Mouse (Mus musculus) midbrain, embryonic 12.5 days (tissue): ENCODE measurements around the gene Lrrc42. TPM values are rescaled to one million over a fixed set of nuclear protein-coding genes. Genes with fewer than 3 reads are reported as not detected.
A peak's percentile ranks its signal among the peaks of the same experiment; 100 is the strongest.

Experiments
- ATAC-seq: fragments of 200-750 bp; cut with Nextera tagmentation; 2 replicates; pipeline ENCODE4 v1.8.0; 2017; ENCODE audit warnings: low read depth, moderate TSS enrichment, moderate library complexity; ENCODE audit not compliant: low FRiP score
- H3K27ac ChIP-seq: fragments of 300-500 bp; sonication (generic); replicated peaks from 2 replicates; pipeline ENCODE4 v1.5.1; 2016; ENCODE audit warnings: mild to moderate bottlenecking
- H3K27me3 ChIP-seq: fragments of 300-500 bp; sonication (generic); 2 replicates; pipeline ENCODE4 v1.6.1; 2016; ENCODE audit warnings: mild to moderate bottlenecking
- H3K36me3 ChIP-seq: fragments of 300-500 bp; sonication (generic); 2 replicates; pipeline ENCODE4 v1.6.1; 2016
- H3K4me1 ChIP-seq: fragments of 300-500 bp; sonication (generic); 2 replicates; pipeline ENCODE4 v1.6.1; 2016
- H3K4me2 ChIP-seq: fragments of 300-500 bp; sonication (generic); replicated peaks from 2 replicates; pipeline ENCODE4 v1.6.1; 2016; ENCODE audit warnings: mild to moderate bottlenecking, moderate library complexity
- H3K4me3 ChIP-seq: fragments of 300-500 bp; sonication (generic); 2 replicates; pipeline ENCODE4 v1.5.1; 2016; ENCODE audit warnings: mild to moderate bottlenecking
- H3K9ac ChIP-seq: fragments of 300-500 bp; sonication (generic); replicated peaks from 2 replicates; pipeline ENCODE4 v1.6.1; 2016; ENCODE audit warnings: mild to moderate bottlenecking, moderate library complexity
- H3K9me3 ChIP-seq: fragments of 300-500 bp; sonication (generic); 2 replicates; pipeline ENCODE4 v1.6.1; 2016; ENCODE audit warnings: mild to moderate bottlenecking
- WGBS: fragments of 180-500 bp; shearing (Covaris S2); methylation state at CpG from one replicate; pipeline ENCODE4 v1.1.7; 2016; 5-methylcytosine and 5-hydroxymethylcytosine counted together
- polyA plus RNA-seq: library from polyadenylated mRNA; unstranded; fragments of >200 nt; fragmentation: Nextera tagmentation; extraction: Ambion mirVana; gene quantifications from 2 replicates; pipeline ENCODE4 v1.2.1, GENCODE M21; 2016

Lrrc42 gene
- polyA plus RNA-seq, 1 experiment from 2014 or later = 59.3 TPM

GRCm38 (mm10) chr4:107246040-107246439 lies 7.3 kb downstream of the Lrrc42 start:
- Histone ChIP-seq H3K36me3 (peaks cover 20% of the 10 kb centered on the region; the same call in 1 of the 2 replicates), H3K9me3 (no peaks in the 10 kb centered on the region), H3K4me1 (peaks cover 16% of the 10 kb centered on the region), H3K4me2 (no peak overlapping the region), H3K9ac (no peak overlapping the region), H3K4me3 (no peak overlapping the region), H3K27ac (no peak overlapping the region), H3K27me3 (no peaks in the 10 kb centered on the region)
- no peak for ATAC-seq
- 79% methylated on average over 1 of the region's 1 CpGs for WGBS

GRCm38 (mm10) chr4:107245368-107245767 lies 8.0 kb downstream of the Lrrc42 start:
- Histone ChIP-seq H3K4me2 (no peak overlapping the region), H3K27me3 (no peaks in the 10 kb centered on the region), H3K9me3 (no peaks in the 10 kb centered on the region), H3K4me3 (no peak overlapping the region), H3K4me1 (peaks cover 16% of the 10 kb centered on the region), H3K27ac (no peak overlapping the region), H3K36me3 (peaks cover 27% of the 10 kb centered on the region; the same call in 1 of the 2 replicates), H3K9ac (no peak overlapping the region)
- WGBS = 57% methylated on average over 2 of the region's 2 CpGs
- no peak for ATAC-seq

GRCm38 (mm10) chr4:107243365-107244333 lies 9.7 kb downstream of the Lrrc42 start:
- no peak for ATAC-seq
- no peaks in the 10 kb centered on the region for H3K27me3 ChIP-seq
- WGBS = 66% methylated on average over 6 of the region's 6 CpGs
- H3K36me3 ChIP-seq = peaks cover 42% of the 10 kb centered on the region
- no peak overlapping the region for H3K4me2 ChIP-seq
- peak overlapping the region; percentile 40 for H3K27ac ChIP-seq
- no peak overlapping the region for H3K4me3 ChIP-seq
- H3K4me1 ChIP-seq = 0 out of 2 replicates have a peak, but pooled peaks cover 5% of the 10 kb centered on the region
- H3K9me3 ChIP-seq = no peaks in the 10 kb centered on the region
- H3K9ac ChIP-seq = no peak overlapping the region

GRCm38 (mm10) chr4:107240196-107240595 lies 13.1 kb downstream of the Lrrc42 start:
- Histone ChIP-seq H3K4me2 (no peak overlapping the region), H3K4me3 (no peak overlapping the region), H3K4me1 (0 out of 2 replicates have a peak, but pooled peaks cover 5% of the 10 kb centered on the region), H3K9me3 (no peaks in the 10 kb centered on the region), H3K27ac (no peak overlapping the region), H3K36me3 (peaks cover 52% of the 10 kb centered on the region), H3K9ac (no peak overlapping the region), H3K27me3 (no peaks in the 10 kb centered on the region)
- ATAC-seq = no peak
- 98% methylated on average over 6 of the region's 6 CpGs for WGBS

GRCm38 (mm10) chr4:107238253-107238652 lies 15.1 kb downstream of the Lrrc42 start:
- Histone ChIP-seq H3K4me3 (no peak overlapping the region), H3K9me3 (no peaks in the 10 kb centered on the region), H3K4me2 (no peak overlapping the region), H3K27me3 (no peaks in the 10 kb centered on the region), H3K4me1 (no peaks in the 10 kb centered on the region), H3K36me3 (peaks cover 63% of the 10 kb centered on the region), H3K9ac (no peak overlapping the region), H3K27ac (no peak overlapping the region)
- no peak for ATAC-seq
- 94% methylated on average over 2 of the region's 2 CpGs for WGBS

GRCm38 (mm10) chr4:107232219-107232618 lies 21.1 kb downstream of the Lrrc42 start:
- H3K27me3 ChIP-seq = no peaks in the 10 kb centered on the region
- 53% methylated on average over 3 of the region's 3 CpGs for WGBS
- peaks cover 30% of the 10 kb centered on the region for H3K36me3 ChIP-seq
- no peaks in the 10 kb centered on the region for H3K9me3 ChIP-seq
- no peaks in the 10 kb centered on the region for H3K4me1 ChIP-seq
- no peak overlapping the region for H3K4me3 ChIP-seq
- no peak overlapping the region for H3K9ac ChIP-seq
- no peak overlapping the region for H3K27ac ChIP-seq
- H3K4me2 ChIP-seq = no peak overlapping the region
- no peak for ATAC-seq

GRCm38 (mm10) chr4:107226313-107226712 lies 27.0 kb downstream of the Lrrc42 start:
- WGBS = 92% methylated on average over 2 of the region's 2 CpGs
- Histone ChIP-seq H3K4me1 (no peaks in the 10 kb centered on the region), H3K4me2 (no peak overlapping the region), H3K9me3 (no peaks in the 10 kb centered on the region), H3K9ac (no peak overlapping the region), H3K36me3 (no peaks in the 10 kb centered on the region; the same call in 1 of the 2 replicates), H3K27me3 (no peaks in the 10 kb centered on the region), H3K27ac (no peak overlapping the region), H3K4me3 (no peak overlapping the region)
- no peak for ATAC-seq

GRCm38 (mm10) chr4:107223225-107224204 lies 29.8 kb downstream of the Lrrc42 start:
- H3K4me3 ChIP-seq = no peak overlapping the region
- no peaks in the 10 kb centered on the region for H3K27me3 ChIP-seq
- no peaks in the 10 kb centered on the region for H3K36me3 ChIP-seq
- no peak overlapping the region for H3K27ac ChIP-seq
- no peak overlapping the region for H3K4me2 ChIP-seq
- H3K4me1 ChIP-seq = no peaks in the 10 kb centered on the region
- H3K9ac ChIP-seq = no peak overlapping the region
- 79% methylated on average over 10 of the region's 11 CpGs for WGBS
- ATAC-seq = no peak
- H3K9me3 ChIP-seq = no peaks in the 10 kb centered on the region

GRCm38 (mm10) chr4:107221524-107221923 lies 31.8 kb downstream of the Lrrc42 start:
- no peak for ATAC-seq
- H3K27ac ChIP-seq = no peak overlapping the region
- no peaks in the 10 kb centered on the region for H3K4me1 ChIP-seq
- no peaks in the 10 kb centered on the region for H3K27me3 ChIP-seq
- H3K4me2 ChIP-seq = no peak overlapping the region
- H3K36me3 ChIP-seq = no peaks in the 10 kb centered on the region
- no peak overlapping the region for H3K4me3 ChIP-seq
- WGBS = 90% methylated on average over 5 of the region's 5 CpGs
- H3K9ac ChIP-seq = no peak overlapping the region
- H3K9me3 ChIP-seq = no peaks in the 10 kb centered on the region

- ATAC-seq = no peak
- Histone ChIP-seq H3K27ac (no peak overlapping the region), H3K9ac (no peak overlapping the region), H3K27me3 (no peaks in the 10 kb centered on the region), H3K4me2 (no peak overlapping the region), H3K4me1 (no peaks in the 10 kb centered on the region), H3K9me3 (no peaks in the 10 kb centered on the region), H3K4me3 (no peak overlapping the region), H3K36me3 (no peaks in the 10 kb centered on the region)
- WGBS = 92% methylated on average over 9 of the region's 9 CpGs
These were observed 35.8 kb downstream of the Lrrc42 start for GRCm38 (mm10) chr4:107217574-107217973.

- no peak for ATAC-seq
- Histone ChIP-seq H3K36me3 (no peaks in the 10 kb centered on the region), H3K27me3 (no peaks in the 10 kb centered on the region), H3K27ac (no peak overlapping the region), H3K9ac (no peak overlapping the region), H3K4me1 (no peaks in the 10 kb centered on the region), H3K4me3 (no peak overlapping the region), H3K4me2 (no peak overlapping the region), H3K9me3 (no peaks in the 10 kb centered on the region)
- 83% methylated on average over 12 of the region's 12 CpGs for WGBS
These were observed 39.9 kb downstream of the Lrrc42 start for GRCm38 (mm10) chr4:107213279-107214011.
